Mouse (Mus musculus) WW6 (cell line): ENCODE measurements at regions not wholly inside any gene's neighbourhood (a gene's known extent, or its start where the extent isn't known, plus 50 kb on each side); places are given as distances from the start of the nearest gene placed in this dataset.

Source experiments
- DNase-seq: peaks from one replicate; pipeline ENCODE4 v3.0.0-alpha.2; 2013; ENCODE audit warnings: low read depth, low spot score

DNA sequence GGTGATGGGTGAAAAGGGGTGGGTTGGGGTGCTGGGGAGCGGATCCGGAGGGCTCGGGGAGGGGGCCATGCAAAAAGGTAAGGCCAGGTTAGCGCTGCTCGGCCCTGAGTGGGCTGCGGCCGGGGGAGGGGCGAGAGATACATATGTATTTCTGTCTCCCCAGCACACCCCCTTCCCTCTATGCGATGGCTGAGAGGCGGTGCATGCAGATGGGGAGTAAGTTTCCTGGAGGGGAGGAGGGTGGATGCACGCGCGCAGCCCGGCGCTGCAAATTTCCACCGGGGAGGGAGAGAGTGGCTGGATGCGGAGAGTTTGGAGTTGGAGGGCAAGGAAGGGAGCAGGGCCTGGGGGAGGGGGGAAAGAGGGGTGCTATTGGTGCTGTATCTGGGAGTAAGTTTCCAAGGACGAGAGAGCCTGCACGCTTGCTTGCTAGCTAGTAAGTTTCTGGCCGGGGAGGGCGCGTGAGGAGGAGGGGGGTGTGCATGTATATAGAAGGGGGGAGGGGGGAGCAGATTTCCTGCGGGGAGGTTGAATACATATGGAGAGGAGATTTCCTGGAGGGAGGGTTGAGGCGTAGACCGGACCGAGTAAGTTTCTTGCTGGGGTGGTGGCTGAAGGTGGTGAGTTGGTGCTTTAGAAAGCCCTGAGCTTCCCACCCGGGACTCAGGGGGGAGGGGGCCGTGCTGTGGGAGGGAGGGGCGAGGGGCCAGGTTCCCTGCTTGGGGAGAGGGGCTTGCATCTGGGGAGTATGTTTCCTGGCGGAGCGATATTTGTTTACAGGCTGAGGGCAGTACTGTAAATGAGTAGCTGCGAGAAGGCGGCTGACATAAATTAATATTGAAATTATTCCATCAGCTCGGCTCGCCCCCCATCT, 130.8 kb upstream of the Ubr2 start:
- peak; percentile 56 for DNase-seq

DNA sequence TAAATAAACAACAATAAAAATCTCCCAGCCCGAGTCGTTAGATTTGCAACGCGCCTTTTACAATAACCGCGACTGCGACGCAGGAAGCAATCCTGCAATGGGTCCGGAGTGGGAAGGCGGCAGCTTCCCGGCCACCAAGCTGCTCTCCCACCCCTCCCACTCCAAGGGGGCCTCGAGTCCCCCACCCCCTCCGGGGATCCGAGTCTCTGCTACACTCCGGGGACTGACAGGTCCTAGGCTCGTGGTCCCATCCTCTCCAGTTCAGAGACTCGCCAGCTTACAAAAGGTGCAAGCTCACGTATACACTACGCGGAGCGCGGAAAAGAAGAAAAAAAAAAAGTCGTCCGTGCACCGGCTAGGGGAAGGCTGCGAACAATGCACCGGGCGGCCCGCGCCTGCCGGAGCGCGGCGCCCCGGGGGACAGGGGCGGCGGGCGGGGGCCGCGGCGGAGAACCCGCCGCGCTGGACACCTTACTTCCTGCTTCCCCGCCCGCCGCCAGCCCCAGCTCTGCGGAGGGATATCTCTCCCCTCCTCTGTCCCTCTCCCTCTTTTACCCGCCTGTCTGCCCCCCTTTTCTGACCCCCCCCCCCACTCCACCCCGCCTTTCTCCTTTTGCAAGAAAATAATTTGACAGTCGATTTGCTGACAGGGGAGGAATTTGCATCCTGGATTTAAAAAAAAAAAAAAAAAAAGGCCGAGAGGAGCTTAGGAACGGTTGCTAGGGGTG, 130.0 kb upstream of the Ubr2 start:
- DNase-seq: peak; percentile 26

DNA sequence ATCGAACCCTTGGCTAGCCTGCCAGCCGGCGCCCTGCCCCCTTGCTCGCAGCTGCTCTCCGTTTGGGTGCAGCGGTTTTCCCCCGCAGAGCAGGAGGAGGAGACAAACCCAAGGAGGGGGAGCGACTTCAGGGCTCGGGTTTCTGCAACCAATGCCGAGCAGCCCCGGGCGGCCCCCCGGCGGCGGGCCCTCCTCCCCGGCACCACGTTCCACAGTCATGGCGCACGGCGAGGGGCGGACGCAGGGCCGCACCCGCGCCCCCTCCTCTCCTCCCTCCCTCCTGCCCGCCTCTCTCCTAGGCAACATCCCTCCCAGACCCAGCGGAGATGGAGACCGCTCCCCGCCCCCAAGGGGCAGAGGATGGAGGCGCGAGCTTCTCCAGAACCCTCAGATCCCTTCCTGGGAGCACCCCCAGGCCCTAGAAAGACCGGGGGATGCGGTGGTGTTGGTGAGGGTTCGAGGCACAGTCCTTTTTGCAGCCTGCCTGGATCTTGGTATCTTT, 129.4 kb upstream of the Ubr2 start:
- peak; percentile 87 for DNase-seq

DNA sequence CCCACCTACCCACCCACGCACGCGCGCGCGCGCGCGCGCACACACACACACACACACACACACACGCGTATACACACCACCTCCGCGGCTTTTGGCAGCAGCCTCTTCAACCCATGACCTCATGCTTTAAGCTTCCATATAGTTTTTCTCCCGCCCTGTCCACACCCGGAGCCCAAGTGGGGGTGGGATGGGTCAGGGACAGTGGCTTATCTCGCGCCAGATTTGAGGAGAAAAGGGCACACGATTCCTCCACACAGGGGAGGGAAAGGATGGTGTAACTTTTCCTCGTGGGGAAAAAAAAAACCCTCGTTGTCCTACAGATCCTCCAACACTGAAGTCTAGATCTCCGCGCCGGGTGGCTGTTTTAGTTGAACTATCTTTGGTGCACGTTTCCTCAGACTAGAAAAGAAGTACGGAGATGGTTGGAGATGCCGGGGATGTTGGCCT, 128.8 kb upstream of the Ubr2 start:
- no peak for DNase-seq

GRCm38 (mm10) chr17:47138174-47138573, 127.8 kb upstream of the Ubr2 start:
- DNase-seq: no peak

DNA sequence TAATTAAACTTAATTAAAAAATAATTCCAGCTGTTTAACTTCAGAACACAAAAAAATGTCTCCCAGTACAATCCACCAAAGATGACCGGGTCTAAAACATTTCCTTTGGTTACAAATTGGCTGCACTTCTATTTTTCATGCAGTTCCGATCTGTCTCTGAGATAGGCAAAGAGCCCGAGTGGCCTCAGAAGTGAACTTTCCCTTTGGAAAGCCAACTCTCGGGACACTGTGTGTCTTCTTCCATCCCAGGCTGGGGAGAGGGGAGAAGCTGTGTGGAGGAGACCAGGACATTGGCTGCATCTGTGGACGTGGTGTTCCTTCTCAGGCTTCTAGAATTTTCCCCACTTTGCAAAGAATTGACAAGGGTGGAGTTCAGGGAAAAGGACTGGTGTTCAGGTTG, 125.0 kb upstream of the Ubr2 start:
- no peak for DNase-seq

GRCm38 (mm10) chr17:47133785-47134184, 123.4 kb upstream of the Ubr2 start:
- no peak for DNase-seq

DNA sequence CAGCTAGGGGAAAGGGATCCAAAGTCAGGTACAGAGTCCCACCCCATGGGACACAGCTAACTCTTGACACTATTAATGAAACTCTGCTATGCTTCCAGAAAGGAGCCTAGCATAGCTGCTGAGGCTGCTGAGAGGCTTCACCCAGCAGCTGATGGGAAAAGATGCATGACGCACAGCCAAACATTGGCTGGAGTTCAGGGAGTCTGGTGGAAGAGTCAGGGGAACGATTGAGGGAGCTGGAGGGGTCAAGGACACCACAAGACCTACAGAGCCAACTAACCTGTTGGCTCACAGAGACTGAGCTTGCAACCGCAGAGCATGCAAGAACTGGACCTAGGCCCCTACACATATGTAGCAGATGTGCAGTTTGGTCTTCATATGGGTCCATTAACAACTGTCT, 117.2 kb upstream of the Ubr2 start:
- no peak for DNase-seq

- DNase-seq: no peak
These were observed 113.2 kb upstream of the Ubr2 start for GRCm38 (mm10) chr17:47123576-47123975.

DNA sequence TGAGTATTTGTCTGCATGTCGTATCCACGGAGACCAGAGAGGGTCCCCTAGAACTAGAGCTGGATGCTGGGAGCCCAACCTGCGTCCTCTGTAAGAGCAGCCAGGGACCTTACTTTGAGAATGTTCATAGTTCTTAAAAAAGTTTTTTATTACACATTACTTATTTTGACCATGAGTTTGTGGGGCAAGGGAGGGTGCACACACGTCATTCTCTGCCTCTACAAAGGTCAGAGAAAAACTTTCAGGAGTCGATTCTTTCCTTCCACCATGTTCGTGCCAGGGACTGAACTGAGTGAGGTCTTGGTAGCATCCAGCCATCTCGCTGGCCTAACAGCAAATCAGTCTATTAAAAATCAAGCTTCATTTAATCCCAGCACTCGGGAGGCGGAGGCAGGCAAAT, 111.9 kb upstream of the Ubr2 start:
- no peak for DNase-seq

DNA sequence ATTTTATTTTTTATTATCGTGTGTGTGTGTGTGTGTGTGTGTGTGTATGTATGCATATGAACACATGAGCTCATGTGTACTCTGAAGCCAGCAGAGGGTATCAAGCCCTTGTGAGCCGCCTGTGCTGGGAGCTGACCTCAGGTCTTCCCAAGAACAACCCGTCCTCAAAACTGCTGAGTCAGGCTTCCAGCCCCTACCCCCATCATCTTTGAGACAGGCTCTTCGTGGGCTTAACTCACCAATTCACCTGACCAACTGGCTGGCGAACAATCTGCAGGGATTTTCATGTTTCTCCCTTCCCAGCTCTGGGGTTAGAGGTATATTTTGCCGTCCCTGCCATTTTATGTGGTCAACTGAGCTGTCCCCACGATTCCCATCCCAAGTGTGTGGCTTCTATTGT, 107.7 kb upstream of the Ubr2 start:
- no peak for DNase-seq

GRCm38 (mm10) chr17:47115754-47116153, 105.4 kb upstream of the Ubr2 start:
- DNase-seq: peak; percentile 67

DNA sequence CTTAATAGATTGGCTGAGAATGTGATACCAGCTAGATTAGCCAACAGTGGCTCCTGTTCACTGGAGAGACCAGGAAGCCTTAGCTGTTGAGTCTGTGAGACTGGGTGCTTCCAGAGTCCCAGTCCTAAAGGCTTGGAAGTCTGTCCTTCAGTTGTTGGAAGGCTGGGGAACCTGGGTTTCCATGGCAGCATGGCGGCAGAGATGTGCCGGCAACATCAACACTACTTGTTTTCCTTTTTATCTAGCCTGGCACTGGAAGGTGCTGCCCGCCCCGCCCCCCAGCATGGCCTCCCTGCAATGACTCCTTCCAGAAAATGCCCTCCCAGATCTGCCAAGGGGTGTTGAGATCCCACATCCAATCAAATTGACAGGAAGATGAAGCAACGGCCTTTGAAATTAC, 104.8 kb upstream of the Ubr2 start:
- DNase-seq: no peak

DNA sequence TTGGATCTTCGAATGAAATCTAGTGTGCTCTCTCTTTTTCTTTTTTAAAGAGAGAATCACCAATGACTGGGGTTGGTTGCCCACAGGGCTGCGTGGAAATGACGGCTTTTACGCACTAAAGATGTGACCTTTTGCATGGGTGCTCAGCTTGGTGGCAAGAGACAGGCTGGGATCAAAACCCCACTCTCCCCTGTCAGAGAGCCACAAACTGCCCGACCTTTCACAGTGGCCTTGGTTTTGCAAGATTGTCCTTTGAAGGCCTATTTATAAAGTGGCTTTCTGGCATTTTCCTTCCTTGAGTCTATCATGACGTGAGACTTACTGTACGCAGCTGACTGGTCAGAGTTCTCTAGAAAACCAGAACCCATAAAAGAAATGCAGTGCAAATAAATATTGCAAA, 104.4 kb upstream of the Ubr2 start:
- no peak for DNase-seq

- DNase-seq: peak; percentile 24
These were observed 102.3 kb upstream of the Ubr2 start for GRCm38 (mm10) chr17:47112556-47113225.

DNA sequence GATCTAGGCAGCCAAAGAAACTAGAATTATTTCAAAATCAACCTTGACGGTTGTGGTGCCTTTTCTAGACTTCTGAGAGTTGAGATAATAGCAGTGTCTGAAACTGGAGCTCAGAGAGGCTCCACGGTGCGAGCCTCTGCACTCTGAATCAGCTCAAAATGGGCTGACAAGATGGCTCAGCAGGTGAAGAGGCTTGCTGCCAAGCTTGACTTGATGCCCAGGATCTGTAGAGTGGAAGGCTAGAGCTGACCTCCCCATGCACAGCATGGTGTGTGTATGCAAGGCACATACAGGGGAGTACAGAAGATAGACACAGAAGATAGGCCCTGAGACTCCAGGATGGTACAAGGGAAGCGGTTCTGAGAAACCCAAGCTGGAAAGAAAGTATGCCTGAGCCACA, 100.5 kb upstream of the Ubr2 start:
- no peak for DNase-seq

DNA sequence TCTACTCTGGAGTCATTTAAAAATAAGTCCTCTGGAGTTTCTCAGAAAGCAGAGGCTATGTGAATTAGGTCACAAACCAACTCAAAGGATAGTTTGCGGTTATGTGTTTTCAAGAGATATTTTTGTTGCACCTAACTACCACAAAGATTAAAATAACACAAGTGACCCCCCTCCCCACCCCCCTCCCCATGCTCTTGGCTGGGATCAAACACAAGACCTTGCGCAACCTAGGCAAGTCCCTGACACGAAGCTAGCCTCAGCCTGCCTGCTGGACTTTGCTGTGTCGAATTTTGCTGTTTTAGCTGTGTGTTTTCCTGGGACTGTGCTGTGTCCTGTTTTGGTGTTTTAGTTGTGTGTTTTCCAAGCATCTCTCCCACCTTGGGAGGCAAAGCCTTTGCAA, 94.0 kb upstream of the Ubr2 start:
- DNase-seq: no peak

GRCm38 (mm10) chr17:47095191-47095590, 84.8 kb upstream of the Ubr2 start:
- no peak for DNase-seq

DNA sequence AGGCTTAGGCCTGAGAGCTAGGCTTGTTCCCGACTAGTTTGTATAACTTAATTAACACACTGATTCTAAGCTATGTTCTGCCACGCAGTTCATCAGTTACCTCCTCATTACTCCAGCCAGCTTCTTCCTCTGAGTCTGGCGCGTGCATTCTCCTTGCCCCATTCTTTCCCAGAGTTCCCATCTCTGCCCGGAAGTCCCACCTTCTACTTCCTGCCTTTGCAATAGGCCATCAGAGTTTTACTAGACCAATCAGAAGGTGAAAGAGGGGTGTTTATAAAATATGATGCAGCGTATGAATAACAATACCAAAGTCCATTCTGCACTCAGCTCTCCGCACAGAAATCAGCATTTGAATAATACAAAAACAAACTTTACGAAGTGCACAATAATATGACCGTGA, 81.7 kb upstream of the Ubr2 start:
- no peak for DNase-seq

GRCm38 (mm10) chr17:47089769-47090168, 79.4 kb upstream of the Ubr2 start:
- no peak for DNase-seq

DNA sequence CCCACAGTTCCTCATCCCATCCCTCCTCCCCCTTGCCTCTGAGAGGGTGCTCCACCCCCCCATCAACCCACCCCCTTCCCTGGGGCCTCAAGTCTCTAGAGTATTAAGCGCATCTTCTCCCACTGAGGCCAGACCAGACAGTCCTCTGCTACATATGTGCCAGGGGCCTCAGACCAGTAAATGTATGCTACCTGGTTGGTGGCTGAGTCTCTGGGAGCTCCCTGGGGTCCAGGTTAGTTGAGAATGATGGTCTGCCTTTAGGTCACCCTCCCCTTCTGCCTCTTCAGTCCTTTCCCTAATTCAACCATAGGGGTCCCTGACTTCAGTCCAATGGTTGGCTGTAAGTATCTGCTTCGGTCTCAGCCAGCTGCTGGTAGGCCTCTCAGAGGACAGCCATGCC, 58.9 kb upstream of the Ubr2 start:
- DNase-seq: no peak

DNA sequence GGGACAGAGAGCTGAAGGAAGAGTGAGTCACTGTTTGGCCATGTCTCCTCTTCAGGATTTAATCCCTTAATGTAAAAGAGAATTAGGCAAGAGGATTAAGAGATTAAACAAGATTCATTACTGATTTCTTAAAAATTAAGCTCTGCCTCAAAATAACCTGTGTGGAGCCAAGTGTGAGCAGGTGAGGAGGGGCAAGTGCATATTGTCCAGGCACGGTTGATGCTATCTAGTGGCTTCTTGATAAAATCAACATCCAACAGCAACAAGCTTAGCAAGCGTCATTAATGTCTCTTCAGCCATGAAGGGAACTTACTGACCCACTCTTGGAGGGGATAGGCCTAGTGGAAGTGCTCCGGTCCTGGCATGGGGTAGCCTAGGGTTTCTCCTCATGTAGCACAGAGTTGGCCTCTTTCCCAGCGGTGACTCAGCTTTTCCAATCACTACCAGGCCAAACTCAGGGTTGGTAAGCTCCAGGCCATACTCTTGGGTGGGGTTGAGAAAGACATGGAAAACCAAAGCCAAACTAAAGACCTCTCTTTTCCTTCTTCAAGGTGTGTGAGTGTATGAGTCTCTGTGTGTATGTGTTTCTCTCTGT, 55.0 kb upstream of the Ubr2 start:
- DNase-seq: no peak
